Mouse (Mus musculus) testis, adult 2 months (tissue): ENCODE results near the gene Gpc1.

ENCODE experiments used
- CTCF ChIP-seq: fragments of 200-500 bp; IDR thresholded peaks from 2 replicates; pipeline ENCODE4 v1.5.1; 2012; ENCODE audit warnings: low read depth, mild to moderate bottlenecking, inconsistent platforms, low read length, moderate library complexity; ENCODE audit not compliant: control insufficient read depth, insufficient read depth, insufficient replicate concordance
- POLR2A ChIP-seq: fragments of 200-500 bp; IDR thresholded peaks from 2 replicates; pipeline ENCODE4 v1.6.1; 2012; ENCODE audit warnings: low read depth, mild to moderate bottlenecking, inconsistent platforms, low read length, moderate library complexity; ENCODE audit not compliant: control insufficient read depth

GRCm38 (mm10) chr1:92878066-92878741 lies 46.8 kb downstream of the Gpc1 start:
- TF ChIP-seq CTCF, result no peak
- no peak for TF ChIP-seq POLR2A
